Mouse (Mus musculus): ENCODE results near the gene Ankrd10. TPM values are rescaled to one million over a fixed set of nuclear protein-coding genes. Genes with fewer than 3 reads are reported as not detected.
A peak's percentile ranks its signal among the peaks of the same experiment; 100 is the strongest.

Ankrd10 gene
- polyA plus RNA-seq, 1 experiment from 2014 or later: 87.4 TPM

GRCm38 (mm10) chr8:11600301-11600951 is 35.1 kb downstream of the Ankrd10 start:
- 92% methylated on average over 5 of the region's 5 CpGs for WGBS
- no peaks in the 10 kb centered on the region for H3K4me1 ChIP-seq (replicated peaks)

GRCm38 (mm10) chr8:11593222-11593884 is 42.2 kb downstream of the Ankrd10 start:
- Histone ChIP-seq H3K4me1 (replicated peaks) (no peaks in the 10 kb centered on the region), H3K9me3 (no peaks in the 10 kb centered on the region), H3K27me3 (no peaks in the 10 kb centered on the region), H3K4me2 (no peak overlapping the region), H3K36me3 (no peaks in the 10 kb centered on the region), H3K27ac (no peak overlapping the region), H3K4me3 (no peak overlapping the region), H3K9ac (no peak overlapping the region)
- WGBS: 77% methylated on average over 12 of the region's 12 CpGs
- no peak for ATAC-seq (ENCODE audit: low FRiP score)

More at GRCm38 (mm10) chr8:11600301-11600951, 35.1 kb downstream of the Ankrd10 start:
- Histone ChIP-seq H3K4me2 (no peak overlapping the region), H3K36me3 (peaks cover 6% of the 10 kb centered on the region), H3K9ac (no peak overlapping the region), H3K9me3 (no peaks in the 10 kb centered on the region), H3K27ac (no peak overlapping the region), H3K27me3 (no peaks in the 10 kb centered on the region), H3K4me3 (no peak overlapping the region)
- no peak for ATAC-seq (ENCODE audit: low FRiP score)

- 52% methylated on average over 13 of the region's 13 CpGs for whole genome bisulfite sequencing
- no peak for ATAC-seq (ENCODE audit: low FRiP score)
Measured at GRCm38 (mm10) chr8:11592296-11592695, 43.3 kb downstream of the Ankrd10 start.

GRCm38 (mm10) chr8:11591837-11592236 is 43.7 kb downstream of the Ankrd10 start:
- Histone ChIP-seq H3K4me2 (no peak overlapping the region), H3K27ac (no peak overlapping the region), H3K27me3 (no peaks in the 10 kb centered on the region), H3K4me1 (replicated peaks) (no peaks in the 10 kb centered on the region), H3K4me3 (no peak overlapping the region), H3K9ac (no peak overlapping the region), H3K36me3 (no peaks in the 10 kb centered on the region), H3K9me3 (no peaks in the 10 kb centered on the region)
- 89% methylated on average over 4 of the region's 4 CpGs for WGBS
- ATAC-seq (ENCODE audit: low FRiP score): no peak

More at GRCm38 (mm10) chr8:11592296-11592695, 43.3 kb downstream of the Ankrd10 start:
- no peak overlapping the region for H3K4me3 ChIP-seq
- no peaks in the 10 kb centered on the region for H3K9me3 ChIP-seq
- no peak overlapping the region for H3K4me2 ChIP-seq
- no peaks in the 10 kb centered on the region for H3K4me1 ChIP-seq (replicated peaks)
- no peaks in the 10 kb centered on the region for H3K36me3 ChIP-seq
- no peaks in the 10 kb centered on the region for H3K27me3 ChIP-seq
- H3K27ac ChIP-seq: no peak overlapping the region
- no peak overlapping the region for H3K9ac ChIP-seq

- Histone ChIP-seq H3K4me2 (no peak overlapping the region), H3K9ac (no peak overlapping the region), H3K36me3 (no peaks in the 10 kb centered on the region), H3K4me3 (no peak overlapping the region), H3K9me3 (peaks cover 4% of the 10 kb centered on the region), H3K4me1 (replicated peaks) (no peaks in the 10 kb centered on the region), H3K27ac (no peak overlapping the region), H3K27me3 (no peaks in the 10 kb centered on the region)
- no peak for ATAC-seq (ENCODE audit: low FRiP score)
- 68% methylated on average over 2 of the region's 2 CpGs for WGBS
Measured at GRCm38 (mm10) chr8:11586374-11586745, 49.2 kb downstream of the Ankrd10 start.

GRCm38 (mm10) chr8:11585513-11586373 is 49.8 kb downstream of the Ankrd10 start:
- Histone ChIP-seq H3K4me2 (no peak overlapping the region), H3K9me3 (peaks cover 4% of the 10 kb centered on the region), H3K27ac (no peak overlapping the region), H3K4me1 (replicated peaks) (no peaks in the 10 kb centered on the region), H3K4me3 (no peak overlapping the region), H3K27me3 (no peaks in the 10 kb centered on the region), H3K36me3 (no peaks in the 10 kb centered on the region), H3K9ac (no peak overlapping the region)
- 88% methylated on average over 21 of the region's 21 CpGs for WGBS
- no peak for ATAC-seq (ENCODE audit: low FRiP score)

GRCm38 (mm10) chr8:11575604-11576384 is 59.8 kb downstream of the Ankrd10 start:
- WGBS: 58% methylated on average over 16 of the region's 16 CpGs

GRCm38 (mm10) chr8:11574911-11575603 is 60.5 kb downstream of the Ankrd10 start:
- no peaks in the 10 kb centered on the region for H3K27me3 ChIP-seq
- H3K4me2 ChIP-seq: no peak overlapping the region
- ATAC-seq (ENCODE audit: low FRiP score): no peak
- H3K27ac ChIP-seq: no peak overlapping the region
- 79% methylated on average over 9 of the region's 9 CpGs for WGBS
- H3K9me3 ChIP-seq: no peaks in the 10 kb centered on the region
- 0 out of 2 replicates have a peak, but pooled peaks cover 3% of the 10 kb centered on the region for H3K4me1 ChIP-seq (replicated peaks)
- no peak overlapping the region for H3K9ac ChIP-seq
- peaks cover under 1% of the 10 kb centered on the region; the same call in 1 of the 2 replicates for H3K36me3 ChIP-seq
- no peak overlapping the region for H3K4me3 ChIP-seq

More at GRCm38 (mm10) chr8:11575604-11576384, 59.8 kb downstream of the Ankrd10 start:
- no peak for ATAC-seq (ENCODE audit: low FRiP score)
- no peak overlapping the region for H3K4me3 ChIP-seq
- H3K36me3 ChIP-seq: no peaks in the 10 kb centered on the region
- no peaks in the 10 kb centered on the region for H3K27me3 ChIP-seq
- H3K27ac ChIP-seq: no peak overlapping the region
- no peak overlapping the region for H3K4me2 ChIP-seq
- peak overlapping the region; percentile 8; the same call in 1 of the 2 replicates for H3K9ac ChIP-seq
- 0 out of 2 replicates have a peak, but pooled peaks cover 3% of the 10 kb centered on the region for H3K4me1 ChIP-seq (replicated peaks)
- H3K9me3 ChIP-seq: no peaks in the 10 kb centered on the region

GRCm38 (mm10) chr8:11572428-11572827 is 63.1 kb downstream of the Ankrd10 start:
- no peak for ATAC-seq (ENCODE audit: low FRiP score)
- 69% methylated on average over 6 of the region's 6 CpGs for WGBS
- H3K27ac ChIP-seq: no peak overlapping the region
- H3K36me3 ChIP-seq: peaks cover 19% of the 10 kb centered on the region
- 0 out of 2 replicates have a peak, but pooled peaks cover 3% of the 10 kb centered on the region for H3K4me1 ChIP-seq (replicated peaks)
- H3K9ac ChIP-seq: no peak overlapping the region
- no peaks in the 10 kb centered on the region for H3K9me3 ChIP-seq
- H3K27me3 ChIP-seq: no peaks in the 10 kb centered on the region
- H3K4me2 ChIP-seq: no peak overlapping the region
- no peak overlapping the region for H3K4me3 ChIP-seq

GRCm38 (mm10) chr8:11571950-11572349 is 63.6 kb downstream of the Ankrd10 start:
- Histone ChIP-seq H3K4me3 (no peak overlapping the region), H3K27me3 (no peaks in the 10 kb centered on the region), H3K9me3 (no peaks in the 10 kb centered on the region), H3K4me2 (no peak overlapping the region), H3K4me1 (replicated peaks) (0 out of 2 replicates have a peak, but pooled peaks cover 3% of the 10 kb centered on the region), H3K9ac (no peak overlapping the region), H3K36me3 (peaks cover 21% of the 10 kb centered on the region), H3K27ac (no peak overlapping the region)
- 93% methylated on average over 10 of the region's 10 CpGs for WGBS
- ATAC-seq (ENCODE audit: low FRiP score): no peak

- Histone ChIP-seq H3K27me3 (no peaks in the 10 kb centered on the region), H3K9ac (no peak overlapping the region), H3K27ac (no peak overlapping the region), H3K4me3 (no peak overlapping the region), H3K9me3 (no peaks in the 10 kb centered on the region), H3K36me3 (peaks cover 30% of the 10 kb centered on the region), H3K4me1 (replicated peaks) (no peaks in the 10 kb centered on the region), H3K4me2 (no peak overlapping the region)
- 88% methylated on average over 4 of the region's 4 CpGs for WGBS
- ATAC-seq (ENCODE audit: low FRiP score): no peak
Measured at GRCm38 (mm10) chr8:11570742-11571141, 64.8 kb downstream of the Ankrd10 start.

Measured in hindbrain, embryonic 13.5 days (tissue).